27 mouse cellular contexts compared by ENCODE assay signal in the genomic region with DNA sequence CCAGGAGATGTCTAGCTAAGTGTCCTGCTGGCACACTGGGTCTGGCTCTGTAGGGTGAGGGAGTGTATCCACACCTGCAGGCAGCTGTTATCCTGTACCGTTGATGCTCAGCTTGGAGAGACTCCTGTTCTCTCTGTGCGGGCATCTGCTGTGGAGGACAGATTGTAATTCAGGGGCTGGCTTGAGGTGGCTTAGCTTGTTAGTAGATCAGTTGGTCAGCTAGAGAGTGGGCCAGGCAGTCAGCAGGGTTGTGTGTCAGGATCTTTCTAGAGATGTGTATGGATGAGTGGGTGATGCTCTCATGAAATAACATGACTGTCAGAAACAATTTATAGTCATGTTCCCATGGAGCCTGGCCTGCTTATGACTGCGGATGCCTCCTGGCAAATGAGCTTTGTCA. TPM values are rescaled to one million over a fixed set of nuclear protein-coding genes. Genes with fewer than 3 reads are reported as not detected.
"Had no signal": no experiment of that assay in that cellular context is flagged by ENCODE, and none has a peak within 500 bp of the region (broad histone marks: within the 10 kb centered on the region; RNA-seq: fewer than 3 reads in every experiment).

No protein-coding gene starts in this region.

- H3K27ac ChIP-seq: gastrocnemius, adult 2 months; heart, embryonic 10.5 days; hindbrain, embryonic 15.5 days; intestine, embryonic 15.5 days; left cerebral cortex, adult 2 months; limb, embryonic 10.5 days; limb, embryonic 12.5 days; liver, embryonic 13.5 days; liver, embryonic 15.5 days had no signal

- H3K4me1 ChIP-seq: heart, embryonic 10.5 days; heart, embryonic 12.5 days; intestine, embryonic 15.5 days; limb, embryonic 12.5 days; liver, embryonic 13.5 days; liver, embryonic 15.5 days had no signal

- H3K36me3 ChIP-seq: heart, embryonic 10.5 days; heart, embryonic 12.5 days; hindbrain, embryonic 15.5 days; intestine, embryonic 15.5 days; limb, embryonic 10.5 days; limb, embryonic 12.5 days; liver, embryonic 13.5 days; liver, embryonic 15.5 days had no signal

- ATAC-seq: inflammation-experienced regulatory T-cells, adult 6 months; intestine, embryonic 15.5 days; intestine, postnatal 0 days; liver, postnatal 0 days had no signal

- H3K9me3 ChIP-seq: heart, embryonic 10.5 days; heart, embryonic 12.5 days; hindbrain, embryonic 15.5 days; intestine, embryonic 15.5 days; limb, embryonic 10.5 days; limb, embryonic 12.5 days; liver, embryonic 13.5 days; liver, embryonic 15.5 days had no signal

- H3K4me3 ChIP-seq: gastrocnemius, adult 2 months; heart, embryonic 10.5 days; heart, embryonic 12.5 days; hindbrain, embryonic 15.5 days; intestine, embryonic 15.5 days; left cerebral cortex, adult 2 months; limb, embryonic 10.5 days; limb, embryonic 12.5 days; liver, embryonic 13.5 days; liver, embryonic 15.5 days had no signal

- H3K9ac ChIP-seq: heart, embryonic 12.5 days; hindbrain, embryonic 15.5 days; intestine, embryonic 15.5 days; limb, embryonic 12.5 days; liver, embryonic 13.5 days; liver, embryonic 15.5 days; liver, postnatal 0 days had no signal

- H3K27me3 ChIP-seq: hindbrain, embryonic 15.5 days; intestine, embryonic 15.5 days; limb, embryonic 12.5 days; liver, embryonic 13.5 days; liver, embryonic 15.5 days had no signal

- DNase-seq: gastrocnemius, adult 2 months; gastrocnemius, postnatal 10 days; gastrocnemius, postnatal 25 days; heart, adult 18-20 months; heart, postnatal 10 days; heart, postnatal 4 days; kidney, adult 18-20 months; kidney, adult 8-10 months; kidney, postnatal 10 days; kidney, postnatal 25 days; kidney, postnatal 4 days; liver; liver, embryonic 13.5 days; liver, postnatal 0 days had no signal

- H3K4me2 ChIP-seq: heart, embryonic 12.5 days; hindbrain, embryonic 15.5 days; intestine, embryonic 15.5 days; limb, embryonic 12.5 days; liver, embryonic 11.5 days; liver, embryonic 13.5 days; liver, embryonic 15.5 days had no signal

RNA-seq across cellular contexts. Expression of a gene that starts 24.3 kb away (rescaled TPM):
- total RNA-seq: gastrocnemius, adult 2 months; gastrocnemius, postnatal 25 days; granulocyte monocyte progenitor cell, adult 5-6 weeks; heart, adult 18-20 months; heart, postnatal 10 days; heart, postnatal 25 days had no signal
- polyA plus RNA-seq: inflammation-experienced regulatory T-cells, adult 6 months; liver, postnatal 0 days had no signal
